Mouse (Mus musculus): ENCODE measurements at regions not wholly inside any gene's neighbourhood (a gene's known extent, or its start where the extent isn't known, plus 50 kb on each side); places are given as distances from the start of the nearest gene placed in this dataset.

- no peak for DNase-seq (ENCODE audit: low spot score)
These were observed 596.3 kb upstream of the Syt1 start for GRCm38 (mm10) chr10:109607121-109607520.

DNA sequence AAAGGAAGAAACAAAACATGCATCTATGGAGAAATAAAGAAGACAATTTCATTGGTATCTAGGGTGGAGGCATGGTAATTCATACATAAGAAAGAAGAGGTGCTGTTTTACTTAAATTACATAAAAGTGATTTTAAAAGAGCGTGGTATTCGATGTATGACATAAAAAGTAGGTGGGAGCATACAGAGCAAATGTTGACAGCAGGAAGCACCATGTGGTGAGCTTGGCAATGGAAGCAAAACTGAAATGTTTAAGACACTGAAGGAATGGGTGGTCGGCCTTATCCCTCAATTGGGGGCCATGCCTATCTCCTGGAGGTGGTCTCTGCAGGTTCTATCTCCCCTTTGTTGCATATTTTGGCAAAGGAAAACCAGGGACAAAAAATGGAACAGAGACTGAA lies 592.5 kb upstream of the Syt1 start:
- DNase-seq (ENCODE audit: low spot score): no peak

DNA sequence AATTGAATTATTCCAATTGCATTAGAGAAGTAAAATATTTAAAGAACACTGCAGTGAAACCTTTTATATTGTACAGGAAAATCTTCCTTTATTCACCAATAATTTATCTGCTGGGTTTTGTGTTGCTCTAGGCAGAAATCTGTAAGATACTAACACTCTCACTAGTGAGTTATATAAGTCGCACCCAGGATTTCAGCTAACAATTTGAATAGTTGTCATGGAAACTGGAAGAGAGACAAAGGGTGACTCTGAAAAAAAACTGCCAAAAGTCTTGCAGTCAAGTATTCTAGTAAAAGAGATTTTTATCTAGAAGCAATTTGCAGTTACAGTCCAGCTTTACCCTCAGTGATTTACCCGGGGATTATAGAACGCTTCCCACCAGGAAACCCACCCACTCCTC lies 587.8 kb upstream of the Syt1 start:
- DNase-seq (ENCODE audit: low spot score): no peak

DNA sequence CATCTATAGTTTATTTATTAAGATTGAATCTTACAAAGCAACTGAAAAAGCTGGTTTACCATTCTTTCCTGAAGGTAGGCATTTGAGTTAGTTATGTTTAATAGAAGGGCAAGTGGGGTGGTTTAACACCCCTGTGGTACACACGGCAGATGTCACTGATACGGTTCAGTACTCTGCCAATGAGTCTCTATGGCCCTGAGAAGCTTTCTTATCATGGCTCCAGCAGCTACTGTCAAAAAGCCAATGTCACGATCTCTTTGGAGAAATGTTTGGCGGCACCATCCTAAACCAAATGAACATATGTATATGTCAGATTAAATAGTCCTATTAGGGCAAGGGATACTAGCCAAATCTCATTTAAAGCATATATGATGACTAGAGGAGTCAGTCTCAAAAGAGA lies 562.4 kb upstream of the Syt1 start:
- no peak for DNase-seq (ENCODE audit: low spot score)

- DNase-seq (ENCODE audit: low spot score): peak; percentile 53
These were observed 559.0 kb upstream of the Syt1 start for GRCm38 (mm10) chr10:109569798-109570197.

DNA sequence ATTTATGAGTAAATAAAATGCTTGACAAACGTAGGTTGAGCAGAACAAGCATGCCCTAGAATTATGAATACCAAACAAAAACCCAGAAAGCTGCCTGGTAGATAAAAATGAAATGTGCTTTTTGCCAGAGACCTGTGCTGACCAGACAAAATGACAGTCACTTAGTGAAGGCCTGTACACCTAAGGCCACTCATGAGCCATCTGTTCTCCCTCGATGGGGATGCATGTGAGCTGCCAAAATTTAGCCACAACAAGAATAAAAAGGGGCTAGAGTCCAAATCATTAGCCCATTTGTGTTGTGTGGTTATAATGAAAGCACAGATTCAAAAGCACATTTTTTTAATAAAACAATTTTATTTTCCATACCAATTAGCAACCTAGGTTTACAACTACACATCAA lies 555.9 kb upstream of the Syt1 start:
- no peak for DNase-seq (ENCODE audit: low spot score)

DNA sequence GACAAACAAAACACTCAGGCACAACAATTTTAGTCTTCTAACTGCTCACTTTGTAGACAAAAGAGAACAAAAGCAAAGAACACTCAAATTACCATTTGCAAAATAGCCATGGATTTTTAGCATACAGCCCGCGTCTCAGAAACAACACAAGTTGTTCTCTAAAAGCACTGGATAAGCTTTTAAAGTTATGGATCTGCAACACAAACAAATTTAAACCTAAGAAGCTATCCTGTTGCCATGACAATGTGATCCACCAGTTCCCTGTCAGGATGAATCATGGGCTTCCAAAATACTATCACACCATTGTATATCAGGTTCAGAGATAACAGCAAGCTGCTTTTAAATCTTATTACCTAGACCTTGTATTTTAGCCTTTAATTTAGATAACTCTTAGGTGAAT lies 550.9 kb upstream of the Syt1 start:
- DNase-seq (ENCODE audit: low spot score): no peak

GRCm38 (mm10) chr10:109561094-109561493 lies 550.3 kb upstream of the Syt1 start:
- no peak for DNase-seq (ENCODE audit: low spot score)

- no peak for DNase-seq (ENCODE audit: low spot score)
These were observed 532.5 kb upstream of the Syt1 start for GRCm38 (mm10) chr10:109543301-109543700.

GRCm38 (mm10) chr10:109540229-109540628 lies 529.4 kb upstream of the Syt1 start:
- no peak for DNase-seq (ENCODE audit: low spot score)

- no peak for DNase-seq (ENCODE audit: low spot score)
These were observed 517.3 kb upstream of the Syt1 start for GRCm38 (mm10) chr10:109528096-109528495.

DNA sequence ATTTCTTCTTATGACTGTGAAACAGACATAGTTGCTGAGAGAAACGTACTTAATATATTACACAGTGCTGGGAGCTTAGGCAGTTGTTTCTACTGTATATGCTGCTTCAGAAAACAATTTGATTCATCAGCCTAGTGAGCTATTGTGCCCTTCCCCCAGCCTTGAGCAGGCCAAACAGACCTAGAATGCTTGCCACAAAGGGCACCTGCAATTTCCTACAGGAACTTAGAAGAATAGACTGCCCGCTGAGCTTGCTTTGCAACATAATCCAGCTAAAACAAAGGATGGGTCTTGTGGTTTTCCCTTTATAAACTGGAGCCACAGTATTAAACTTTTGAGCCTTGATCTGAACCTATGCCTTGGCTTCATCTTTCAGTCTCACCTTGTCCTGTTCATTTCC lies 510.9 kb upstream of the Syt1 start:
- DNase-seq (ENCODE audit: low spot score): no peak

- no peak for DNase-seq (ENCODE audit: low spot score)
These were observed 506.9 kb upstream of the Syt1 start for GRCm38 (mm10) chr10:109517664-109518063.

GRCm38 (mm10) chr10:109515225-109515624 lies 504.4 kb upstream of the Syt1 start:
- DNase-seq (ENCODE audit: low spot score): no peak

DNA sequence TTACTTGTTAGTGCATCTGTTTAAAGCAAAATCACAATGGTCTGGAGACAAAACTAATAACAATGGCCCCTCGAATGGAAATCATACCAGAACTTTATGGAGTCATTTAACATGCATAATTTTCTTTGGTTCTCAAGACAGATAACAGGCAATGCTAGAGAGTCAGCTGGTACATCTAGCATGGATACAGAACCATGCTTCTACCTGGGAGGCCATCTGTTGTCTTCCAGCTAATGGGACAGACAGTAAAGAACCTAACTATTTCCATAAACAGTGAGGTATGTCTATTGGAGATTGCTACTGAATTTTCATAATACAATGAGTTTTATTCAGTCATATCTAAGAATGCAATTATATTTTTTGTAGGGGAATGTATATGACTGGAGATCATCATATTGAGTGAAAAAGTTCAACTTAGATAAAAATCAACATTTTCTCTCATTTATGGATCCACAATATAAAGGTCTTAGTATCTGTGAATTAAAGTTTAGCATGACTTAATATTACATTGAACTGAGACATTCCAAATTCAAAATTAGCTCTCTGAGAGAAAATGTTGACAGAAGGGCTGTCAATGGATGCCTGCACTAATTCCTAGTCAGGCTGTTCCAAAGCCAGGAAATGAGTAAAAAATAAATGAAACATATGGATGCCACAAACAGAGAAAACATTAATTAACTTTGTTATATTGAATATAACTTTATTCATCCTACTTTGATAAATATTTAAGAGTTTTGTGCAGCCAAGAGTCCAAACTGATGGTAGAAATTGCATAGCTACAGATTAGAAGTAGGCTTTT lies 500.3 kb upstream of the Syt1 start:
- DNase-seq (ENCODE audit: low spot score): no peak

GRCm38 (mm10) chr10:109508553-109508952 lies 497.8 kb upstream of the Syt1 start:
- DNase-seq (ENCODE audit: low spot score): no peak

DNA sequence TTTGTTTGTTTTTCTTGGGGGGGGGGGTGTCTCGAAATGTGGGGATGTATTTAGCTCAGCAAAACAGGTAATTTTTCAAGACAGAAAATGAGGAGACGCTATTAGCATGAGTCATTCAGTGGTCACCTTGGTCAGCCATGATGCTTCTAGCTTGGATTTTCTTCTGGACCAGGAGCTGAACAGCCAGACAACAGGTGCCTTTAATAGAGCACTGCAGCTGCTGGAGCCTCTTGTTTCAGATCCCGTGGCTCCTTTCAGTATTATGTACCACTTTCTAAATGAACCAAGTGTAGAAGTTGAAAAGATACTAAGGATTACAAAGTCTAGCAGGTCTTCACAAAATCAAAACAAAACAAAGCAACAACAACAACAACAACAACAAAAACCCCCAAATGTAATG lies 496.4 kb upstream of the Syt1 start:
- no peak for DNase-seq (ENCODE audit: low spot score)

GRCm38 (mm10) chr10:109504683-109505082 lies 493.9 kb upstream of the Syt1 start:
- no peak for DNase-seq (ENCODE audit: low spot score)

GRCm38 (mm10) chr10:109500861-109501260 lies 490.1 kb upstream of the Syt1 start:
- no peak for DNase-seq (ENCODE audit: low spot score)

DNA sequence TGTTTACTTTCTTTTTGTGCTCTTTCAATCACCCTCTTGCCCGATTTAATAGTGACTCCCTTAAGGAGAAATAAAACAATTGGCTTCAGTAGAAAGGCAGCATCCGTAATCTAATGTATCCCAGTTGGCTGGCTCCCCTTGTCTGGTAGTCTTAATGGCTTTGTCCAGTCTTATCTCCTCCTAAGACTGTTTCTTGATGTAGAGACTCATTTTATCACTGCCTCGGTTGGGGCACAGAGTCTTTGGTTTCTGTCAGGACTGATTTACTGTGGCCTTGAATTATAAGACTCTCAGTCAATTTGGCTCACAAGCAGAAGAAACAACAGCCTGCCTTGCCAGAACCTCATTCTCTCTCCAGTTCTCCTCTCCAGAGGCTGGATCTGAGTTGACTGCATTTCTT lies 487.5 kb upstream of the Syt1 start:
- DNase-seq (ENCODE audit: low spot score): no peak

- DNase-seq (ENCODE audit: low spot score): peak; percentile 40
These were observed 485.4 kb upstream of the Syt1 start for GRCm38 (mm10) chr10:109496161-109496560.

DNA sequence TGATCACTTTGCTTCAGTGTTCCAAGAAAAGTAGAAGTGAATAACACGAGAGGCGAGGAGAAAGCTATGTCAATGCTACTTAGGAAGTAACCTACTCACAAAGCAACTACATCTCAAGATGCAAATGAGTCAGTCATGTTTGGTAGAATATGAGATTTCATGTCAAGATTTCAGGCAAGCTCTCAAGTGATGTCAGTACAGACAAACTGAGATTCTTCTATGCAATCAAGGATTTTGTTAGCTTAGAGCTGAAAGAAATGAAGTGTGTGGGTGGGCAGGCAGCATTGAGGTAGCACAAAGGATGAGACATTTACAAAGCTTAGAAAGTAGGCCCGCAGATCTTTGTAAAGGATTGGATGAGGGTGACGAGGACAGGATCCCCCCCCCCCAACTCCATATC lies 480.0 kb upstream of the Syt1 start:
- DNase-seq (ENCODE audit: low spot score): no peak

- DNase-seq (ENCODE audit: low spot score): no peak
These were observed 477.2 kb upstream of the Syt1 start for GRCm38 (mm10) chr10:109488000-109488399.

DNA sequence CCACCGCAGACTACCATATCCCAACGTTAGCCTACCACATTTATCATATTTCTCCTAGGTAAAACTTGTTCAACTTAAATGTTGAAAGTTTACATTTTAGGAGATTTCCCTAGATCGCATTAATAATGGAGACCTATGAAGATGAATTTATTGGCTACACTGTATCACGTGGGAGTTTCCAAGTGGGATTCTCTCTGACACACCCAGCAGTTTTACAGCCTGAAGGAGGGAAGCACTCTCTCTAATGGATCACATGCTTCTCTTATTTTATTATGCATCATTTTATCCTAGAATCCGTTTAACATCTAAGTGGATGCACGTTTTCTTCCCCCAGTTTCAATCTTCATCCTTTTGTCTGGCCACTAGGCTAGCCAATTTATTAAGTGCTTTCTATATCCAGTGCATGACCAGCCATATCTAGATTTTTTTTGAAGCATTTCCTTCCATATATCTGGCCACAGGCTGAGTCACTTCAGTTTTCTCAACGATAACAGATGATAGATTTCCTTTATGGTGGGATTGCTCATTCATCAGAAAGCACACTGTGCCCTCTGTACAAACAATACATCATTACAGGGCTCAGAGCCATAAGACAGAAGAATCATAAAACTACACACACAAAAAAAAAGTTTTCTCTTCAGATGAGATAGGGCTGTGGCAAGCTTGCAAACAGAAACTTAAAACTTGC lies 476.3 kb upstream of the Syt1 start:
- DNase-seq (ENCODE audit: low spot score): no peak

Data from testis, postnatal 10 days (tissue).